Mouse (Mus musculus) heart, embryonic 13.5 days (tissue): ENCODE data around the gene Slc16a11. TPM values are rescaled to one million over a fixed set of nuclear protein-coding genes. Genes with fewer than 3 reads are reported as not detected.

Source experiments
- ATAC-seq: fragments of 200-750 bp; cut with Nextera tagmentation; 2 replicates; pipeline ENCODE4 v1.8.0; 2017; ENCODE audit warnings: moderate TSS enrichment; ENCODE audit not compliant: insufficient number of reproducible peaks, low FRiP score, low TSS enrichment; ENCODE audit errors: extremely low read depth
- H3K27ac ChIP-seq: fragments of 300-500 bp; sonication (generic); replicated peaks from 2 replicates; pipeline ENCODE4 v1.5.1; 2015; ENCODE audit warnings: moderate library complexity, mild to moderate bottlenecking, inconsistent platforms
- H3K27me3 ChIP-seq: fragments of 300-500 bp; sonication (generic); replicated peaks from 2 replicates; pipeline ENCODE4 v1.6.1; 2015; ENCODE audit warnings: mild to moderate bottlenecking, inconsistent platforms
- H3K36me3 ChIP-seq: fragments of 300-500 bp; sonication (generic); 2 replicates; pipeline ENCODE4 v1.6.1; 2015; ENCODE audit warnings: mild to moderate bottlenecking, inconsistent platforms
- H3K4me1 ChIP-seq: fragments of 300-500 bp; sonication (generic); 2 replicates; pipeline ENCODE4 v1.6.1; 2015; ENCODE audit warnings: inconsistent platforms
- H3K4me2 ChIP-seq: fragments of 300-500 bp; sonication (generic); 2 replicates; pipeline ENCODE4 v1.6.1; 2015; ENCODE audit warnings: inconsistent platforms, mild to moderate bottlenecking, moderate library complexity
- H3K4me3 ChIP-seq: fragments of 300-500 bp; sonication (generic); 2 replicates; pipeline ENCODE4 v1.5.1; 2015; ENCODE audit warnings: moderate library complexity, mild to moderate bottlenecking, inconsistent platforms
- H3K9ac ChIP-seq: fragments of 300-500 bp; sonication (generic); 2 replicates; pipeline ENCODE4 v1.6.1; 2015; ENCODE audit warnings: inconsistent platforms, mild to moderate bottlenecking, moderate library complexity
- H3K9me3 ChIP-seq: fragments of 300-500 bp; sonication (generic); 2 replicates; pipeline ENCODE4 v1.6.1; 2016; ENCODE audit warnings: inconsistent platforms
- WGBS: fragments of 180-500 bp; shearing (Covaris S2); methylation state at CpG from one replicate; pipeline ENCODE4 v1.1.7; 2015; ENCODE audit warnings: mixed read lengths; 5-methylcytosine and 5-hydroxymethylcytosine counted together
- polyA plus RNA-seq: library from polyadenylated mRNA; unstranded; fragments of >200 nt; fragmentation: Nextera tagmentation; extraction: Ambion mirVana; gene quantifications from 2 replicates; pipeline ENCODE4 v1.2.1, GENCODE M21; 2015

Gene Slc16a11
- polyA plus RNA-seq, 1 experiment from 2014 or later: 0.28 TPM

- peaks cover 10% of the 10 kb centered on the region for H3K36me3 ChIP-seq
- H3K27me3 ChIP-seq: peaks cover 61% of the 10 kb centered on the region
- H3K9me3 ChIP-seq: no peaks in the 10 kb centered on the region
- no peak overlapping the region; the same call in 1 of the 2 replicates for H3K4me2 ChIP-seq
- WGBS: 59% methylated on average over 4 of the region's 4 CpGs
- H3K27ac ChIP-seq: no peak overlapping the region
- H3K9ac ChIP-seq: no peak overlapping the region
- no peak for ATAC-seq
- peaks cover 51% of the 10 kb centered on the region for H3K4me1 ChIP-seq
- H3K4me3 ChIP-seq: no peak overlapping the region
These were observed 5.5 kb downstream of the Slc16a11 start for GRCm38 (mm10) chr11:70218039-70218438.

DNA sequence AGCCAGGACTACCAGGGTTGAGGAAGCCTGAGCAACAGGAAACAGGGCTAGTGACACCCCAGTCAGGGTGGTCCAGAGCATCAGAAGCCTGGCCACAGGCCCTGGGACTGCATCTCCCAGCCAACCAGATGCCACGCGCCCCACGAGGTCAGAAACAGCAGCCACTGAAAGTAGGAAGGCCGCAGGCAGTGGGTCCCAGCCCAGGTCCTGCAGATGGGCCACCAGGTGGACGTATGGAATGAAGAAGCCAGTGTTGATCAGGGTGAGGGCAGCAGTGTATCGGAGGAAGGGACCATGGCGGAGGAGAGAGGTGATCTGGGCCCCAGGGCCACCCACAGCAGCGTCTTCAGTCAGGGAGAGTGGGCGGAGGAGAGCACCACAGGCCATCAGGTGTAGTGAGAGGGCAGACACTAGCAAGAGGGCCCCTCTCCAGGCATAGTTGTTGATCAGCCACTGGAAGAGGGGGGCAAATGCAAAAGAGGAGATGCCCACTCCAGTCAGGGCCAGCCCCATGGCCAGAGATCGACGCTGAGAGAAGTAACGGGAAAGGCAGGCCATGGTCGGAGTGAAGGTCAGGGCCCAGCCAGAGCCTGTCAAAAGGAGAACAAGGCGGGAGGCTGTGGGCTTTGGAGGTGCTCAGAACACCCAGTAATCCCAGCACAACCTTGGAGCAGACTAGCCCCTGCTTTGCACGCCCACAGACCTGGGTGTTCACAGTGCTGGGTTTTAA lies 6.4 kb downstream of the Slc16a11 start:
- peak overlapping the region; percentile 98 for H3K4me2 ChIP-seq
- H3K9me3 ChIP-seq: no peaks in the 10 kb centered on the region
- H3K27me3 ChIP-seq: peaks cover 58% of the 10 kb centered on the region
- H3K27ac ChIP-seq: no peak overlapping the region
- H3K36me3 ChIP-seq: peaks cover 10% of the 10 kb centered on the region
- peaks cover 48% of the 10 kb centered on the region for H3K4me1 ChIP-seq
- peak overlapping the region; percentile 62 for H3K4me3 ChIP-seq
- no peak overlapping the region for H3K9ac ChIP-seq
- 84% methylated on average over 15 of the region's 15 CpGs for WGBS
- no peak for ATAC-seq

DNA sequence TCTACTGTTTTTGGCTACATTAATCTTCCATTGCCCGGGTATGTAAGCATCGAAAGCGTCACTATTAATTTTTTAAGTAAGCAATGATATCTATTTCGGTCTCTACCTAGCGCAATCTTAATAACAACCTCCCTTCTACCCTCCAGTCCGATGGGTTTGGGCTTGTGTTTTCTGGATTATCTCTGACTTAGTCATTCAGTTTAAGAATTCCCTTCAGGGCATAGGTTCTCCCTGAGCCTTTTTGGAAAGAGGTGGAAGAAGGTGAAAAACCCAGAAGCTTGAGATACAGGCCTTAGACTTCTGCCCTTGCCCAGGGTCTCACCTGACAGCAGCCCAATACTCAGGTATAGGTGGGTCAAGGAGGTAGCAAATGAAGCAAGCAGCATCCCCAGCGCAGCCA lies 7.3 kb downstream of the Slc16a11 start:
- peaks cover 58% of the 10 kb centered on the region for H3K27me3 ChIP-seq
- no peak for ATAC-seq

DNA sequence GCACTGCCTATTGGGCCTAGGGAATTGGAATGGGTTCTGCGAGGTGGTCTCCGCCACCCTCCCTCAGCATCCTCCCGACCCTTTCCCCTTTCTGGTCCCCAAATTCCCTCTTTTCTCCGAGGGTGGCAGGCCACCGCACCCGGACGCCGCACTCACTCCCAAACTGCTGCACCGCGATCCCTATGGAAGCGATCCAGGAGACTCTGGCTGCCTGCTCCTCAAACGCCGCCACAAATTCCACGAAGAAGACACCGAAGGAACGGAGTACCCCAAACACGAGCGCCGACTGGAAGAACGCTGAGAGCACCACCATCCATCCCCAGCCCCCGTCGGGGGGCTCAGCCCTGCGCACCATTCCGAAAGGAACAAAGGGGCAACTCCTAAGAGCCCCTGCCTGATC lies 7.8 kb downstream of the Slc16a11 start:
- Histone ChIP-seq H3K27me3 (peaks cover 58% of the 10 kb centered on the region), H3K4me3 (peak overlapping the region; percentile 62), H3K9ac (peak overlapping the region; percentile 89), H3K4me1 (peaks cover 39% of the 10 kb centered on the region), H3K4me2 (peak overlapping the region; percentile 98), H3K9me3 (no peaks in the 10 kb centered on the region), H3K27ac (peak overlapping the region; percentile 91), H3K36me3 (peaks cover 10% of the 10 kb centered on the region)
- 2% methylated on average over 24 of the region's 24 CpGs for WGBS
- no peak for ATAC-seq

More for the DNA sequence above, 7.3 kb downstream of the Slc16a11 start:
- H3K9ac ChIP-seq: peak overlapping the region; percentile 89
- peaks cover 10% of the 10 kb centered on the region for H3K36me3 ChIP-seq
- H3K9me3 ChIP-seq: no peaks in the 10 kb centered on the region
- H3K4me2 ChIP-seq: peak overlapping the region; percentile 98
- peaks cover 44% of the 10 kb centered on the region for H3K4me1 ChIP-seq
- H3K27ac ChIP-seq: peak overlapping the region; percentile 91
- H3K4me3 ChIP-seq: peak overlapping the region; percentile 62
- 63% methylated on average over 7 of the region's 7 CpGs for WGBS

DNA sequence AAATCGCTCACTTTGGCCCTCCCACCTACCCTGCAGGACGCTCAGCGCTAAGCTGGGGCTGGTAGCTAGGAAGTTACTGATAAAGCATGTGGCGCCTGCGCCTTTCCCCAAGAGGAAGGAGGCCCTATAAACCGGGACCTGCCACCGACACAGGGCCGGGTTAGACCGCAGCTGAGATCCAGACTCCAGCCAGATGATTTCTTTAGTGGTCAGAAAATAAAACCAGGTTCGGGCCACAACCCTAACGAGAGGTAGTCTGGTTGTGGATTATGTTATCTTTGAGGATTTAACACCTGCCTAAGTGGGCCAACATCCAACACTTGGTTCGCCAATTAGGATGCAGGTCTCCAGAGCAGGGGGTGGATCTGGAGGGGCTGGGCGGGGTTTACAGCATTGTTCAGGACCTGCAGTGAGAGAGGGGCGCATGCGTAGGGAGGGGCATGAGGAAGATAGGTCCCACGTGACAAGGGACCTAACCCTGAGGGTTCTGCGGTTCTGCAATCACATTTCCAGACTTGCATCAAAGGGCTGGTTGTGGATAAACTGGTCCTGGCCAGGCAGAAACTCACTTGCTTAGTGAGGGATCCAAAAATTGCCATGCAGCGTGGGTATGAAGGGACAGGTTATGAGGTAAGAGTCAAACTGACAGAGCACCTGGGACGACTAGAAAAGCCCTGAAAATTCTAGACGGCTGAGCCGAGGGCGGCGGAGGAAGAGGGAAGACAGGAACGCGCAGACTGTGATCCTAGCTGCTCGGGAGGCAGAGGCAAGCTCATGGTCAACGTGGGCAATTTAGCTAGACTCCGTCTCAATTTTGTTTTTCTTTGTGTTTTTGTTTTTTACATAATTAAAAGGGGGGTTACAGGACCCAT lies 8.4 kb downstream of the Slc16a11 start, which contains the start of gene Slc16a13:
Gene Slc16a13, minus strand, starts transcription at position 334 of the 872 bp plus-strand sequence.
- H3K27me3 ChIP-seq: peaks cover 58% of the 10 kb centered on the region
- peak within 1 kb of the TSS; percentile 89 for H3K9ac ChIP-seq
- peaks cover 41% of the 10 kb centered on the region for H3K4me1 ChIP-seq
- peak within 1 kb of the TSS; percentile 91 for H3K27ac ChIP-seq
- no peaks in the 10 kb centered on the region for H3K9me3 ChIP-seq
- peak; percentile 89 for ATAC-seq
- peak within 1 kb of the TSS; percentile 98 for H3K4me2 ChIP-seq
- WGBS: under 1% methylated on average over 28 of the region's 28 CpGs
- peak within 1 kb of the TSS; percentile 62 for H3K4me3 ChIP-seq
- H3K36me3 ChIP-seq: peaks cover 10% of the 10 kb centered on the region

DNA sequence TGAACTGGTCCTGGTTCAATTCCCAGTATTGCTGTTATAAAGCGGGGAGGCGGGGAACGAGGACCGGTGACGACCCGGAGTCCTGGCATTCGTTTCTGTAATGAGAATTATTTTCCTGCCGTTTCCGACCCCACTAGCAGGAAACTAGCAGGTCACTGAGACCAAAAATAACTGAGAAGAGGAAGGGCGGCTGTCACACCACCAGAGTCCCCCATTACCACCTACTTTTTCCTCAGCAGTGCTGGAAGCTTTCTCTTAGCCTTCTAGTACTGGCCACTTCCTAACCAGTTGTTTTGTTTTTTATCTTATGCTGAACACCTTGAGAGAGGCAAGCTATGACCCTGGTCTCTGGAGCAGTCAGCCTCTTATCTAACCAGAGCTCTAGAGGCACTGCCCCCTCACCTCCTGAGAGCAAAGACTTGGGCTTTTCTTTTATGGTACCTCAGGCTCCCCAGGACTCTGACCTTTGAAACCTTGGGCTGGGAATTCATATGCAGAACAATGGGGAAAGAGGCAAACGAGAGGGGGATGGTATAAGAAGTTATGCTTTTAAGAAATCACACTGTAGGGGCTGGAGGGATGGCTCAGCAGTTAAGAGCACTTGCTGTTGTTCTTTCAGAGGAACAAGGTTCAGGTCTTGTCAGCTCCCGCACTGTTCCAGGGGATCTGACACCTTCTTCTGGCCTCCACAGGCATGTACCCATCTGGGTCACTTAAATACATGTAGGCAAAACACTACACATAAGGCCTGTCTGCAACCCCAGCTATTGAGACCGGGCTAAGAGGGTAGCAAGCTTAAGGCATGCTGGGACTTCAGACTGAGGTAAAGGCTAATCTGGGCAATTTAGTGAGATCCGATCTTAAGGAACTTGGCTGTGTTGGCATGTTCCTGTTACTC lies 9.3 kb downstream of the Slc16a11 start:
- Histone ChIP-seq H3K27ac (peak overlapping the region; percentile 91), H3K36me3 (peaks cover 10% of the 10 kb centered on the region), H3K4me2 (peak overlapping the region; percentile 98), H3K27me3 (peaks cover 58% of the 10 kb centered on the region), H3K9me3 (no peaks in the 10 kb centered on the region), H3K4me3 (peak overlapping the region; percentile 62), H3K9ac (peak overlapping the region; percentile 89), H3K4me1 (peaks cover 50% of the 10 kb centered on the region)
- ATAC-seq: peak; percentile 43; the same call in 1 of the 2 replicates
- 10% methylated on average over 14 of the region's 14 CpGs for WGBS

DNA sequence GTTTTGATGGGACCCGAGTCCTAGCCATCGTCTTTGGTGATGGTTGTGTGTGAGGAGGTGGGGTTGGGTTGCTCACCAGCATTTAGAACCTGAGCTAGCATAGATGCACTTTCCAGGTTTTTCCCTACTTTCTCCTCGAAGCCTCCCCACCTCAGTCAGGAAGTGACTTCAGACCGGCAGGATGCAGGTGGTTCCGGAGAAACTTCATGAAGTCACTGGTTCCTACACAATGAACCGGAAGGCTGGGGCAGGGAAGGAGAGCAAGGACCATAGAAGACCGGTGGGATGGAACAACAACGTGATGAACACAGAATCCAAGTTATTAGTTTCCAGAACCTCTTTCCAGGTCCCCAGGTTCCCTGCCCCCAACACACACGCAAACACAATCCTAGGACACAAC lies 11.2 kb downstream of the Slc16a11 start:
- H3K27me3 ChIP-seq: peaks cover 60% of the 10 kb centered on the region
- H3K36me3 ChIP-seq: no peaks in the 10 kb centered on the region
- H3K4me3 ChIP-seq: peak overlapping the region; percentile 18
- H3K9ac ChIP-seq: 0 out of 2 replicates have a peak overlapping the region, but pooled peaks have one; percentile 24
- H3K9me3 ChIP-seq: no peaks in the 10 kb centered on the region
- H3K4me1 ChIP-seq: peaks cover 64% of the 10 kb centered on the region
- peak overlapping the region; percentile 81 for H3K27ac ChIP-seq
- ATAC-seq: no peak
- WGBS: 61% methylated on average over 9 of the region's 9 CpGs
- H3K4me2 ChIP-seq: peak overlapping the region; percentile 71

DNA sequence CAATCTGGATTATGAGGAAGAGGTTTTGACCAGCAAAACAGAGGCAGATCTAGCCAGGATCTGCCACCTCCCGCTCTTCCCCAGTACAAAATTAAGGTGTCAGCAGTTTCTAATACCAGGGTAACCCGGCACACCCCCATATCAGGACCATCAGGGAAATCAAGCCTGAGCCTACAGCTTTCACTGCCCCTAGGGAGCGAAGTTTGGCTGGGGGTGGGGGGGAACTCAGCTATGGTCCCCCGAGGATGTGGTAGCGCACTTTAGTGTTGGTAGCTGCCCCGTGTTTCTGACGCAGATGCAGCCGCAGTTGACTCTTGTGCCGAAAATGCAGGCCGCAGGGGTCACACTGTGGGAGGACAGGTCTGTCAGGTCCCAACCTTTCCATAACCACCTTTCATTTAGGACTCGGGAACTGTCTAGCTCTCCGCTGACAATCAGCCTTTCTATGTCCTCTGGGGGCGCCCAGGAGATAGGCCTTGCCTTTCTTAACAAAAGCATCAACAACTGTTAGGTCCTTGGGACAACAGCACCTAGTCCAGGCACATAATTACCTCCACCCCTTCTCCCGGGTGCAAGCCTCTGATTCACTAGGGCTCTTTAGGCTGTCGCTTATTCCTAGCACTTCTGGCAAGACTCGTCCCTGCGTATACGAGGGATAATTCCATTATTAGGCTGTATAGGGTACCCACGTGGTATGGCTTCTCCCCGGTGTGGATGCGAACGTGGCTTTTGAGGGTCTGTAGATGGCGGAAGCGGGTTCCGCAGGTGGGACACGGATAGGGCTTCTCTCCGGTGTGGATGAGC lies 13.4 kb downstream of the Slc16a11 start:
- no peaks in the 10 kb centered on the region for H3K9me3 ChIP-seq
- peak overlapping the region; percentile 71 for H3K4me2 ChIP-seq
- peaks cover 68% of the 10 kb centered on the region for H3K27me3 ChIP-seq
- 18% methylated on average over 27 of the region's 27 CpGs for WGBS
- peak overlapping the region; percentile 51 for H3K4me3 ChIP-seq
- peak overlapping the region; percentile 88 for H3K27ac ChIP-seq
- H3K9ac ChIP-seq: peak overlapping the region; percentile 82
- no peaks in the 10 kb centered on the region for H3K36me3 ChIP-seq
- peaks cover 73% of the 10 kb centered on the region for H3K4me1 ChIP-seq
- ATAC-seq: no peak

GRCm38 (mm10) chr11:70226602-70226890 lies 14.0 kb downstream of the Slc16a11 start:
- 10% methylated on average over 18 of the region's 18 CpGs for WGBS
- peak overlapping the region; percentile 51 for H3K4me3 ChIP-seq
- peaks cover 68% of the 10 kb centered on the region for H3K4me1 ChIP-seq
- peak overlapping the region; percentile 88 for H3K27ac ChIP-seq
- H3K9ac ChIP-seq: peak overlapping the region; percentile 82
- peaks cover 68% of the 10 kb centered on the region for H3K27me3 ChIP-seq
- no peak for ATAC-seq
- no peaks in the 10 kb centered on the region for H3K36me3 ChIP-seq
- H3K4me2 ChIP-seq: peak overlapping the region; percentile 71
- no peaks in the 10 kb centered on the region for H3K9me3 ChIP-seq

GRCm38 (mm10) chr11:70227126-70227525 lies 14.6 kb downstream of the Slc16a11 start:
- H3K9me3 ChIP-seq: no peaks in the 10 kb centered on the region
- peak overlapping the region; percentile 82 for H3K9ac ChIP-seq
- peaks cover 68% of the 10 kb centered on the region for H3K27me3 ChIP-seq
- no peak for ATAC-seq
- 23% methylated on average over 5 of the region's 5 CpGs for WGBS
- peak overlapping the region; percentile 71 for H3K4me2 ChIP-seq
- H3K4me1 ChIP-seq: peaks cover 64% of the 10 kb centered on the region
- H3K4me3 ChIP-seq: peak overlapping the region; percentile 51
- peak overlapping the region; percentile 88 for H3K27ac ChIP-seq
- H3K36me3 ChIP-seq: no peaks in the 10 kb centered on the region
